12 mouse cellular contexts compared by ENCODE assay signal in the genomic region with DNA sequence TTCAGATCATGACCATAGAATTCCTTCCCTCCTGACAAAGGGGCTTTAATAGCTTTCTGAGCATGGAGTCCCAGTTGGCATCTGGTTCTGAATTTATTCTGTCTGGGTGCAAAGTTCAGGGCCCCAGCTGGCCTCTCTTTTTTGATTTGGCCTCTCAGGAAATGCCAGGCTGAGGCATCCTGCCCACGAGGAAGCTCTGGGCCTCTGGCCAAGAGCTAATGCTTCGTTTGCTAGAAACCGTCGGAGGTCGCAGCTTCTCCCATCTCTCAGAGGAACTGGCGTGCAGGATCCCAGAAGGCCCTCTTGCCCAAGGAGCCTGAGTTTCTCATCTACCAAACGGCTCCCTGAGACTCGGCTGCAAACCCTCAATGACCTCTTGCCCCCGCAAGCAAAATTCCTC. TPM values are rescaled to one million over a fixed set of nuclear protein-coding genes. Genes with fewer than 3 reads are reported as not detected.
DNase-seq lines count a peak whose midpoint lies in the region; ATAC-seq lines count a peak whose summit lies in the region.
"Had no signal": no experiment of that assay in that cellular context is flagged by ENCODE, and none has a peak within 500 bp of the region (broad histone marks: within the 10 kb centered on the region; RNA-seq: fewer than 3 reads in every experiment).

No protein-coding gene starts in this region.

- H3K27me3 ChIP-seq in heart, embryonic 14.5 days (ENCODE audit: control insufficient read depth, insufficient read depth, low read length): peaks cover 41% of the 10 kb centered on the region
- H3K27me3 ChIP-seq in heart, embryonic 11.5 days (ENCODE audit: control insufficient read depth, insufficient read depth, low read length): peaks cover 30% of the 10 kb centered on the region
- H3K27me3 ChIP-seq in hindbrain, embryonic 15.5 days: 0 out of 2 replicates have a peak, but pooled peaks cover 3% of the 10 kb centered on the region
- peaks cover 47% of the 10 kb centered on the region for H3K27me3 ChIP-seq in limb, embryonic 13.5 days

- H3K27ac ChIP-seq in heart, embryonic 14.5 days (replicated peaks in 1 of 2; ENCODE audit: control insufficient read depth in 1 of 2, insufficient read depth in 1 of 2, low read depth in 2 of 2, low read length in 2 of 2): no peak overlapping the region
- no peak overlapping the region for H3K27ac ChIP-seq in heart, embryonic 11.5 days (ENCODE audit: low read depth, low read length)
- no peak overlapping the region for H3K27ac ChIP-seq in hindbrain, embryonic 15.5 days (replicated peaks)
- no peak overlapping the region for H3K27ac ChIP-seq in limb, embryonic 13.5 days
- H3K27ac ChIP-seq: stomach, embryonic 15.5 days had no signal

- no peaks in the 10 kb centered on the region for H3K9me3 ChIP-seq in heart, embryonic 14.5 days (ENCODE audit: control insufficient read depth, low read length)
- no peaks in the 10 kb centered on the region for H3K9me3 ChIP-seq in heart, embryonic 11.5 days (replicated peaks; ENCODE audit: control insufficient read depth, low read length)
- H3K9me3 ChIP-seq in hindbrain, embryonic 15.5 days: no peaks in the 10 kb centered on the region
- no peaks in the 10 kb centered on the region for H3K9me3 ChIP-seq in limb, embryonic 13.5 days
- H3K9me3 ChIP-seq: stomach, embryonic 15.5 days had no signal

- no peak overlapping the region for H3K4me3 ChIP-seq in heart, embryonic 14.5 days (ENCODE audit: control insufficient read depth in 1 of 2, insufficient read depth in 1 of 2, low read depth in 1 of 2, low read length in 2 of 2)
- no peak overlapping the region for H3K4me3 ChIP-seq in heart, embryonic 11.5 days (ENCODE audit: low read depth, low read length)
- H3K4me3 ChIP-seq in hindbrain, embryonic 15.5 days: no peak overlapping the region
- H3K4me3 ChIP-seq in limb, embryonic 13.5 days: peak overlapping the region; percentile 33

- intact Hi-C loops in left cerebral cortex, postnatal 25 days (cut with DNase I): loop anchor here (2.0 to 10.0 kb wide), 3 partner anchors 356 to 1092 kb away; no protein-coding TSS in a partner anchor

- no peak overlapping the region for H3K9ac ChIP-seq in heart, embryonic 14.5 days (ENCODE audit: low read length)
- H3K9ac ChIP-seq in heart, embryonic 11.5 days (ENCODE audit: low read depth, low read length): no peak overlapping the region
- no peak overlapping the region for H3K9ac ChIP-seq in hindbrain, embryonic 15.5 days
- peak overlapping the region; percentile 40; the same call in 1 of the 2 replicates for H3K9ac ChIP-seq in limb, embryonic 13.5 days
- H3K9ac ChIP-seq: stomach, embryonic 15.5 days had no signal

- peak; percentile 37 for DNase-seq in adrenal gland, postnatal 10 days
- DNase-seq in cerebellum, adult 18-20 months: no peak
- no peak for DNase-seq in left cerebral cortex, postnatal 25 days (ENCODE audit: low spot score in 2 of 2)
- DNase-seq: cerebellum, adult 2 months had no signal

- 22% methylated on average over 9 of the region's 9 CpGs for WGBS in heart, embryonic 14.5 days
- 27% methylated on average over 9 of the region's 9 CpGs for WGBS in heart, embryonic 11.5 days (ENCODE audit: insufficient replicate concordance)
- WGBS in hindbrain, embryonic 15.5 days: 13% methylated on average over 9 of the region's 9 CpGs
- 7% methylated on average over 9 of the region's 9 CpGs for WGBS in limb, embryonic 13.5 days

- H3K4me2 ChIP-seq in heart, embryonic 14.5 days (ENCODE audit: low read length): peak overlapping the region; percentile 25
- H3K4me2 ChIP-seq in heart, embryonic 11.5 days: no peak overlapping the region
- peak overlapping the region; percentile 34 for H3K4me2 ChIP-seq in hindbrain, embryonic 15.5 days
- H3K4me2 ChIP-seq in limb, embryonic 13.5 days (replicated peaks): peak overlapping the region; percentile 54

- H3K4me1 ChIP-seq in heart, embryonic 14.5 days (ENCODE audit: control insufficient read depth in 2 of 2, insufficient read depth in 2 of 2, low read length in 2 of 2): peaks cover 5 to 23% of the 10 kb centered on the region in 2 experiments; a peak in 3 of 4 replicates
- peaks cover 7% of the 10 kb centered on the region for H3K4me1 ChIP-seq in heart, embryonic 11.5 days (ENCODE audit: control insufficient read depth, insufficient read depth, low read length)
- H3K4me1 ChIP-seq in hindbrain, embryonic 15.5 days (replicated peaks): peaks cover 33% of the 10 kb centered on the region
- peaks cover 31% of the 10 kb centered on the region for H3K4me1 ChIP-seq in limb, embryonic 13.5 days

- H3K36me3 ChIP-seq in heart, embryonic 14.5 days (ENCODE audit: control insufficient read depth, insufficient read depth, low read length): no peaks in the 10 kb centered on the region
- no peaks in the 10 kb centered on the region for H3K36me3 ChIP-seq in heart, embryonic 11.5 days (ENCODE audit: control insufficient read depth, insufficient read depth, low read length)
- no peaks in the 10 kb centered on the region for H3K36me3 ChIP-seq in hindbrain, embryonic 15.5 days
- peaks cover 18% of the 10 kb centered on the region for H3K36me3 ChIP-seq in limb, embryonic 13.5 days
- H3K36me3 ChIP-seq: G1E; stomach, embryonic 15.5 days had no signal

- no peak for ATAC-seq in heart, embryonic 14.5 days (ENCODE audit: insufficient number of reproducible peaks, insufficient read depth, low FRiP score, low read depth)
- ATAC-seq in heart, embryonic 11.5 days (replicated peaks; ENCODE audit: insufficient number of reproducible peaks, low FRiP score, low TSS enrichment): no peak
- ATAC-seq in hindbrain, embryonic 15.5 days (ENCODE audit: low FRiP score, low read depth): no peak
- no peak for ATAC-seq in limb, embryonic 13.5 days (ENCODE audit: low FRiP score, low read depth)
- ATAC-seq in frontal cortex, adult (ENCODE audit: low TSS enrichment): no peak

RNA-seq across cellular contexts. Expression of gene Igfbp3, which starts 2.5 kb away (rescaled TPM):
- polyA plus RNA-seq in heart, embryonic 14.5 days (2014; fragmentation: Nextera tagmentation; extraction: Ambion mirVana): 42.1 and 54.0 TPM in 2 replicates
- 20.9 and 22.2 TPM in 2 replicates for polyA plus RNA-seq in heart, embryonic 11.5 days (2014; fragmentation: Nextera tagmentation; extraction: Ambion mirVana)
- 10 to 100 TPM; 51.9 to 77.2 TPM for total RNA-seq in adrenal gland, postnatal 10 days (2021)
- polyA plus RNA-seq in hindbrain, embryonic 15.5 days (2015; fragmentation: Nextera tagmentation; extraction: Ambion mirVana): 18.4 and 19.9 TPM in 2 replicates
- polyA plus RNA-seq in limb, embryonic 13.5 days (2015; fragmentation: Nextera tagmentation; extraction: Ambion mirVana): 152 and 164 TPM in 2 replicates
- total RNA-seq in left cerebral cortex, postnatal 25 days (2021): 10 to 100 TPM; 11.8 to 14.4 TPM
- polyA plus RNA-seq: G1E had no signal

RNA-seq across cellular contexts. Expression of gene Igfbp1, which starts 13.6 kb away (rescaled TPM):
- not detected in 2 replicates for polyA plus RNA-seq in heart, embryonic 14.5 days (2014; fragmentation: Nextera tagmentation; extraction: Ambion mirVana)
- polyA plus RNA-seq in heart, embryonic 11.5 days (2014; fragmentation: Nextera tagmentation; extraction: Ambion mirVana): 0.27 TPM in 1 of 2 replicates, not detected in the other
- 100 to 1,000 TPM; 133 to 360 TPM for total RNA-seq in adrenal gland, postnatal 10 days (2021)
- polyA plus RNA-seq in hindbrain, embryonic 15.5 days (2015; fragmentation: Nextera tagmentation; extraction: Ambion mirVana): 0.13 and 0.20 TPM in 2 replicates
- polyA plus RNA-seq in limb, embryonic 13.5 days (2015; fragmentation: Nextera tagmentation; extraction: Ambion mirVana): 2.3 and 3.6 TPM in 2 replicates
- not detected for total RNA-seq in left cerebral cortex, postnatal 25 days (2021)
- polyA plus RNA-seq: G1E had no signal

RNA-seq across cellular contexts. Expression of gene Gm11985, which starts 22.8 kb away (rescaled TPM):
- not detected in 2 replicates for polyA plus RNA-seq in heart, embryonic 14.5 days (2014; fragmentation: Nextera tagmentation; extraction: Ambion mirVana)
- polyA plus RNA-seq in heart, embryonic 11.5 days (2014; fragmentation: Nextera tagmentation; extraction: Ambion mirVana): not detected in 2 replicates
- not detected for total RNA-seq in adrenal gland, postnatal 10 days (2021)
- polyA plus RNA-seq in hindbrain, embryonic 15.5 days (2015; fragmentation: Nextera tagmentation; extraction: Ambion mirVana): 0.16 TPM in 1 of 2 replicates, not detected in the other
- 0.19 TPM in 1 of 2 replicates, not detected in the other for polyA plus RNA-seq in limb, embryonic 13.5 days (2015; fragmentation: Nextera tagmentation; extraction: Ambion mirVana)
- not detected for total RNA-seq in left cerebral cortex, postnatal 25 days (2021)
- polyA plus RNA-seq: cerebellum, adult 2 months; G1E; heart, embryonic 16.5 days; stomach, embryonic 15.5 days had no signal
